Mouse (Mus musculus) thymus, adult 2 months (tissue): ENCODE data around the gene Hexim1. TPM values are rescaled to one million over a fixed set of nuclear protein-coding genes. Genes with fewer than 3 reads are reported as not detected.

Source experiments
- DNase-seq: peaks from one replicate; pipeline ENCODE4 v3.0.0; 2021
- H3K27ac ChIP-seq: fragments of 200-500 bp; 2 replicates; pipeline ENCODE4 v1.5.1; 2012; ENCODE audit warnings: low read length, control low read depth; ENCODE audit not compliant: control insufficient read depth, insufficient read depth
- H3K27me3 ChIP-seq: fragments of 200-500 bp; 2 replicates; pipeline ENCODE4 v1.6.1; 2012; ENCODE audit warnings: mild to moderate bottlenecking, low read length, moderate library complexity, mixed read lengths; ENCODE audit not compliant: control insufficient read depth, insufficient read depth
- H3K36me3 ChIP-seq: fragments of 200-500 bp; 2 replicates; pipeline ENCODE4 v1.6.1; 2012; ENCODE audit warnings: mild to moderate bottlenecking, low read length, moderate library complexity; ENCODE audit not compliant: control insufficient read depth, insufficient read depth
- H3K4me1 ChIP-seq: fragments of 200-500 bp; replicated peaks from 2 replicates; pipeline ENCODE4 v1.6.1; 2012; ENCODE audit warnings: low read length; ENCODE audit not compliant: control insufficient read depth, insufficient read depth
- H3K4me3 ChIP-seq: fragments of 200-500 bp; 2 replicates; pipeline ENCODE4 v1.5.1; 2012; ENCODE audit warnings: mild to moderate bottlenecking, low read length, control low read depth, moderate library complexity; ENCODE audit not compliant: control insufficient read depth, insufficient read depth
- CTCF ChIP-seq: fragments of 200-500 bp; IDR thresholded peaks from 2 replicates; pipeline ENCODE4 v1.5.1; 2012; ENCODE audit warnings: mild to moderate bottlenecking, control low read depth, low read length, moderate library complexity, borderline replicate concordance; ENCODE audit not compliant: control insufficient read depth, poor library complexity, insufficient read depth; ENCODE audit errors: extremely low read depth
- POLR2A ChIP-seq: fragments of 200-500 bp; IDR thresholded peaks from 2 replicates; pipeline ENCODE4 v1.6.1; 2012; ENCODE audit warnings: mild to moderate bottlenecking, low read length, control low read depth, moderate library complexity; ENCODE audit not compliant: control insufficient read depth, poor library complexity, insufficient read depth; ENCODE audit errors: extremely low read depth
- WGBS: fragments of 180-500 bp; shearing (Covaris S2); methylation state at CpG from one replicate; pipeline ENCODE4 v1.1.7; 2018; 5-methylcytosine and 5-hydroxymethylcytosine counted together
- polyA plus RNA-seq: library from polyadenylated mRNA; depleted of rRNA; stranded (reverse); fragments of >200 nt; gene quantifications from 2 replicates; pipeline ENCODE4 v1.2.3, GENCODE M21; 2012

Hexim1 gene
- polyA plus RNA-seq, 1 experiment = 18.2 TPM

DNA sequence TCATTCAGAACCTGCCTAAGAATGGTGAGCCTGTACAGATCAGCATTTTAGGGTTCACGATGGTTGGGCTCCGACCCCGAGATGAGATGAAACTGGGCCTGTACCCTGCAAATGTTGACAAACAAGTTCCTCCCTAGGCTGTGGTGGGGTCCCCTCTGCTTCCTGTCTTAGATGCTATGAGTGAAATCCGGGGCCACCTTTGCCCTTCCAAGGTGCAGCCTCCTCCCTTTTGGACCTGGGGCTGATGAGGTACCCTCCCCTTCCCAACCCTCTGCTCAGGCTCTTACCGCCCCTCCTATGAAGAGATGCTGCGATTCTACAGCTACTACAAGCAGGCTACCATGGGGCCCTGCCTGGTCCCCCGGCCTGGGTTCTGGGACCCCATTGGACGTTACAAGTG, 12.4 kb upstream of the Hexim1 start:
- peak overlapping the region; percentile 57 for H3K4me3 ChIP-seq
- H3K27ac ChIP-seq = peak overlapping the region; percentile 11; the same call in 1 of the 2 replicates
- no peaks in the 10 kb centered on the region for H3K36me3 ChIP-seq
- DNase-seq = peak; percentile 35
- H3K27me3 ChIP-seq = peaks cover 5% of the 10 kb centered on the region; the same call in 1 of the 2 replicates
- peaks cover 25% of the 10 kb centered on the region for H3K4me1 ChIP-seq
- 52% methylated on average over 8 of the region's 8 CpGs for WGBS
- no peak for TF ChIP-seq POLR2A
- no peak for TF ChIP-seq CTCF

DNA sequence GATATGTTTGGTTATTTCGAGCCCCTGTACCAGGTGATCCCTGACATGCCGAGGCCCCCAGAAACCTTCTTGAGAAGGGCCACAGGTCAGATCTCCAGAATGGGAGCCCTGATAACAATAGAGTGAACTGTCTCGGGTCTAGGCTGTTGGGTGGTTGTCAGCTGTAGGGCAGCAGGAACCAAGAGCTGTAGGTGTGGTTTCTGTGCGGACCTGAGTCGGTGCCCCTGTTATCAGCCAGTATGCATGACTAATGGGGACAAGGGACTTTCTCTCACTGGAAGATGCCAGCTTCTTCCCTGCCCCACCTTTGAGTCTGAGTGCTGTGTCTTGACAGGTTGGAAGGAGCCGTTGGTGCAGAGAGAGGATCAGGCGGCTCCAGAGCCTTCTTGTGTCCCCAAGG, 11.6 kb upstream of the Hexim1 start:
- Histone ChIP-seq H3K36me3 (no peaks in the 10 kb centered on the region), H3K4me3 (no peak overlapping the region), H3K27me3 (peaks cover 5% of the 10 kb centered on the region; the same call in 1 of the 2 replicates), H3K4me1 (peaks cover 25% of the 10 kb centered on the region), H3K27ac (no peak overlapping the region)
- DNase-seq = no peak
- WGBS = 94% methylated on average over 7 of the region's 7 CpGs
- TF ChIP-seq CTCF (no peak), POLR2A (no peak)

DNA sequence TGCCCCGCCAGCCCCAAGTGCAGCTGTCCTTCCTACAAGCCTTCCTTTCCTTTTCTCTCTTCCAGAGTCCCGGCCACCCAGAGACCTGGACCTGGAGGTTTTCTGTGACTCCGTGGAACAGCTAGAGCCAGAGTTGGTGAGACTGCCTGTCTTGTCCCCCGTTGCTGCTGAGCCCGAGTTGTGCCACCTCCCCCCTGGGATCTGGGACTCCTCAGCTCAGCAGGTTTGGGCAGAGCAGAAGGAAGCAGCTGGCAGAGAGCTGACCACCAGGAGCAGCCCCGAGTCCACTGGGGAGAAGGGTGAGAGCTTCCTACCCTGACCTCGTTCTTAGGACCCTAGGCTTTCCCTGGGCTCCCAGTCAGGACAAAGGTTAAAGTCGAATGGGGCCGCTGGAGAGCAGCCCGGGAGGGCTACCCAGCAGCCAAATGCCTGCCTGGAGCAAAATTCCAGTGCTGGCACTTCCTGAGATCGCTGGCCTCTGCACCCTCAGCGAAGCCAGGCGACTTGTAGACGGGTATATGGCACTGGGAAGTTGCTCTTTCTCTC, 10.8 kb upstream of the Hexim1 start:
- H3K27ac ChIP-seq = no peak overlapping the region
- H3K36me3 ChIP-seq = no peaks in the 10 kb centered on the region
- peaks cover 5% of the 10 kb centered on the region; the same call in 1 of the 2 replicates for H3K27me3 ChIP-seq
- DNase-seq = no peak
- 91% methylated on average over 14 of the region's 14 CpGs for WGBS
- no peak overlapping the region for H3K4me3 ChIP-seq
- H3K4me1 ChIP-seq = peaks cover 25% of the 10 kb centered on the region
- TF ChIP-seq CTCF = no peak
- TF ChIP-seq POLR2A = no peak

DNA sequence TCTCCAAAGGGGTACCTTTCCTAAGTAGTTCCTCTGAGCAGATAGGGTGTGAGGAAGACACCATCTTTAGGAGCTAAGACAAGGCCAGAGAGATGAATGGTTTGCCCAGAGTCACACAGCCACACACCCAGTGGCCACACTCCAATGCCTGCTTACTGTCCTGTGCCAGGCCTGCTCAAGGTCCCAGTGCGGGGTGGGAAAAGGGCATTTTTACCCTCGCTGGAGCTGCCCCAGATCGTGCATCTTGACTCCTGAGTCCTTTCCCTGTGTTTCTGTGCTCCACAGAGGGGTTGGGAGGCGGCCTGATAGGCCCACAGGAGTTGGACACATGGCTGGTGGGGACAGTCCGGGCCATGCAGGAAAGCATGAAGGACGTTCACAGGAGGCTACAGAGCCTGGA, 10.2 kb upstream of the Hexim1 start:
- H3K27me3 ChIP-seq = peaks cover 5% of the 10 kb centered on the region; the same call in 1 of the 2 replicates
- H3K4me1 ChIP-seq = peaks cover 25% of the 10 kb centered on the region
- H3K36me3 ChIP-seq = no peaks in the 10 kb centered on the region
- no peak overlapping the region for H3K4me3 ChIP-seq
- WGBS = 95% methylated on average over 6 of the region's 6 CpGs
- TF ChIP-seq CTCF (no peak), POLR2A (no peak)
- DNase-seq = no peak
- no peak overlapping the region for H3K27ac ChIP-seq

DNA sequence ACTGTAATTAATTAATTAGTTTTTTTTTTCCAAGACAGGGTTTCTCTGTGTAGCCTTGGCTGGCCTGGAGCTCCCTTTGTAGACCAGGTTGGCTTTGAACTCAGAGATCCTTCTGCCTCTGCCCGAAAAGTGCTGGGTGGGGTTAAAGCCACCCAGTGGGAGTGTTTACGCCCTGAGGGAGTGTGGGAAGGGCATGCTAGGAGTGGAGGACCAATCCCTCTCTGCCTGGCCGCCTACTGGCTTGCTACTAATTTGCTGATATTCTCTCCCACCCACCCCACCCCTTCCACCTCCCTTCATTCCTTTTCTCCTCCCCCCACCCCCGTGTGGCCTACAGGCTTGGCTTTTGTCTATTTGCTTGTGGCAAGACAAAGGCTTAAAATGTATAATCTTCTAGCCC, 9.6 kb upstream of the Hexim1 start:
- H3K27me3 ChIP-seq = peaks cover under 1% of the 10 kb centered on the region; the same call in 1 of the 2 replicates
- H3K27ac ChIP-seq = no peak overlapping the region
- H3K36me3 ChIP-seq = no peaks in the 10 kb centered on the region
- 89% methylated on average over 4 of the region's 4 CpGs for WGBS
- peaks cover 21% of the 10 kb centered on the region for H3K4me1 ChIP-seq
- TF ChIP-seq CTCF (no peak), POLR2A (no peak)
- no peak overlapping the region for H3K4me3 ChIP-seq
- DNase-seq = no peak

DNA sequence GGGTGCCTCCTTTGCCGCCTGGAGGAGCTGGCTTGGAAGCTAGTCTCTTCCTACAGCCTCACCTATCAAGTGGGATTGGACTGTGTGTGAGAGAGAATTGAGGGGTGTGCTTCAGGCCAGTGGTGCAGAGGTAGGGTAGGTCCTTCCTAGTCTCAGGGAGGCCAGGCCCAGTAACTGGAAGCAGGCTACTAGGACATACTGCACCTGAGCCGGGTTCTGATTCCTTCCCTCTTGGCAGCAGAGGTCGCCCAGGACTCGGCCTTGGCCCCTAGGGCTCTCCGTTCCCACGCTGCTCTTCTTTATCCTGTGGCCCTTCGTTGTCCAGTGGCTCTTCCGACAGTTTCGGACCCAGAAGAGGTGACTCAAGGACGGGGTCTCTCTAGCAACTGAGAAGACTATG, 4.7 kb upstream of the Hexim1 start:
- Histone ChIP-seq H3K27me3 (no peaks in the 10 kb centered on the region), H3K36me3 (no peaks in the 10 kb centered on the region), H3K4me1 (peaks cover 8% of the 10 kb centered on the region), H3K27ac (no peak overlapping the region), H3K4me3 (no peak overlapping the region)
- TF ChIP-seq CTCF = no peak
- no peak for TF ChIP-seq POLR2A
- DNase-seq = no peak
- 88% methylated on average over 10 of the region's 10 CpGs for WGBS

DNA sequence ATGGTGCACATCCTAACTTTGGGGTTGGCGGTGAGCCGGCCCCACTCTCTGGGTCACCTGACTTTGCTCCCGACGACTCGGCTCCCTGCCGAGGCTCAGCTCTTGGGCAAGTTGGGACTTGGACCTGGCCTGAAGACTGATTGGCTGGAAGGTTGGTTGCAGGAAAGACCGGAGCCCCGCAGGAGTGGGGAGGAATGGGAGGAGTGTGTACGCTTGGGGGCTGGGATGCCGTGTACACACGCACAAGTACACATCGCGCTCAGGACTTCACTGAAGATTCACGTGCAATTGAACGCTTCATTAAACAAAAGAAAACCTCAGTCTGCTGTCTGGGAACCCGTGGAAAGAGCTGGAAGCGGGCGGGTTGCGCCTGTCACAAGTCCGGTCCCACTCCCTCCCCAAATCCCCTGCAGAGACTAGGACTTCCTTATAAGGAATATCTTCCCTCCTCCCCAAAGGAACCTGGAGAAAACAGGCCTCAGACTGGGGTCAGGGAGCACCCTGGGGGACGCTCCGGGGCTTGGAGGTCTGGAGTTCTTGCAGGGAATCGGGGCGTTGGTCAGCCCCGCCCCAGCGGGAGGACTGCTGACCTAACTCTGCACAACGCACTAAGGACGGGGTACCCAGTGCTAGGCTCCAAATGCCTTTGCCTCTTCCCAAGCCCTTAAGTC, 4.0 kb upstream of the Hexim1 start:
- no peak overlapping the region for H3K4me3 ChIP-seq
- no peak for DNase-seq
- H3K36me3 ChIP-seq = no peaks in the 10 kb centered on the region
- 38% methylated on average over 28 of the region's 28 CpGs for WGBS
- peaks cover 8% of the 10 kb centered on the region for H3K4me1 ChIP-seq
- no peak overlapping the region for H3K27ac ChIP-seq
- TF ChIP-seq CTCF = no peak
- TF ChIP-seq POLR2A = no peak
- no peaks in the 10 kb centered on the region for H3K27me3 ChIP-seq
